8 mouse cellular contexts compared by ENCODE assay signal in genomic region chr2:132110702-132111101, GRCm38 (mm10). TPM values are rescaled to one million over a fixed set of nuclear protein-coding genes. Genes with fewer than 3 reads are reported as not detected.
DNase-seq lines count a peak whose midpoint lies in the region; ATAC-seq lines count a peak whose summit lies in the region.

No protein-coding gene starts in this region.

- intact Hi-C loops in left cerebral cortex, postnatal 25 days (cut with DNase I) = no loop called here
- intact Hi-C loops in gastrocnemius, postnatal 36 days (cut with DNase I) = loop anchor here (10.0 kb wide), 1 partner anchor 286 kb away; no protein-coding TSS in a partner anchor

- peak; percentile 36 for DNase-seq in adrenal gland, postnatal 14 days
- no peak for DNase-seq in adrenal gland, postnatal 10 days
- peak; percentile 44 for DNase-seq in left cerebral cortex, adult 11 months (ENCODE audit: low spot score)
- no peak for DNase-seq in left cerebral cortex, postnatal 25 days (ENCODE audit: low spot score in 2 of 2)
- DNase-seq in brain, adult 2 months (ENCODE audit: low read depth, low spot score) = peak; percentile 76
- DNase-seq in cerebellum, adult 9-11 months = no peak
- DNase-seq in gastrocnemius, postnatal 36 days = no peak

- peak; percentile 69 for ATAC-seq in megakaryocyte, adult 5-6 weeks (ENCODE audit: poor library complexity, severe bottlenecking)

RNA-seq across cellular contexts. Expression of gene Slc23a2, which starts 34.2 kb away (rescaled TPM):
- 82.8 and 109 TPM in 2 replicates for total RNA-seq in adrenal gland, postnatal 14 days (2021)
- 10 to 100 TPM; 36.6 to 66.0 TPM for total RNA-seq in adrenal gland, postnatal 10 days (2021)
- 100 to 1,000 TPM; 134 to 144 TPM for total RNA-seq in left cerebral cortex, postnatal 25 days (2021)
- total RNA-seq in megakaryocyte, adult 5-6 weeks (2015) = 9.5 and 11.4 TPM in 2 replicates
- 10.7 and 14.6 TPM in 2 replicates for total RNA-seq in megakaryocyte, adult 5-6 weeks (2017)
- total RNA-seq in gastrocnemius, postnatal 36 days (2021) = 1 to 10 TPM; 7.4 to 9.1 TPM

Comparison
In these comparisons a context has a peak if more than half of its experiments do, and no peak if none do; other contexts are left out.
1. DNase-seq: peak in adrenal gland, postnatal 14 days (single experiment), left cerebral cortex, adult 11 months (single experiment) and brain, adult 2 months (single experiment); none in adrenal gland, postnatal 10 days (single experiment), left cerebral cortex, postnatal 25 days (0 of 2), cerebellum, adult 9-11 months (single experiment) and gastrocnemius, postnatal 36 days (0 of 2).